Mouse (Mus musculus) lung, adult 2 months (tissue): ENCODE data around the gene Ifngr2. TPM values are rescaled to one million over a fixed set of nuclear protein-coding genes. Genes with fewer than 3 reads are reported as not detected.
A peak's percentile ranks its signal among the peaks of the same experiment; 100 is the strongest.

Source experiments
- DNase-seq: peaks from one replicate; pipeline ENCODE4 v3.0.0; 2022
- H3K4me1 ChIP-seq: fragments of 200-500 bp; 2 replicates; pipeline ENCODE4 v1.6.1; 2011; ENCODE audit warnings: low read length; ENCODE audit not compliant: control insufficient read depth, insufficient read depth
- H3K4me3 ChIP-seq: fragments of 200-500 bp; replicated peaks from 2 replicates; pipeline ENCODE3; 2011; ENCODE audit warnings: low read depth, mild to moderate bottlenecking, control low read depth, low read length; ENCODE audit errors: extremely low read depth
- CTCF ChIP-seq: fragments of 200-500 bp; IDR thresholded peaks from 2 replicates; pipeline ENCODE4 v1.5.1; 2011; ENCODE audit warnings: mild to moderate bottlenecking, low read length, control low read depth; ENCODE audit not compliant: insufficient read depth
- POLR2A ChIP-seq: fragments of 200-500 bp; IDR thresholded peaks from 2 replicates; pipeline ENCODE4 v1.6.1; 2011; ENCODE audit warnings: low read depth, mild to moderate bottlenecking, control low read depth, low read length, borderline replicate concordance; ENCODE audit errors: extremely low read depth
- WGBS: fragments of 180-500 bp; shearing (Covaris S2); methylation state at CpG from one replicate; pipeline ENCODE4 v1.1.7; 2018; 5-methylcytosine and 5-hydroxymethylcytosine counted together
- polyA plus RNA-seq: library from polyadenylated mRNA; depleted of rRNA; stranded (reverse); fragments of >200 nt; gene quantifications from 2 replicates; pipeline ENCODE4 v1.2.3, GENCODE M21; 2012

The Ifngr2 gene
- polyA plus RNA-seq, 1 experiment = 32.4 TPM

GRCm38 (mm10) chr16:91556659-91557058, 9.8 kb downstream of the Ifngr2 start:
- WGBS = 72% methylated on average over 15 of the region's 15 CpGs
- no peak overlapping the region for H3K4me3 ChIP-seq
- peaks cover 20% of the 10 kb centered on the region for H3K4me1 ChIP-seq
- no peak for DNase-seq
- TF ChIP-seq CTCF = no peak
- TF ChIP-seq POLR2A = no peak

GRCm38 (mm10) chr16:91557214-91557613, 10.3 kb downstream of the Ifngr2 start:
- H3K4me3 ChIP-seq = no peak overlapping the region
- WGBS = 90% methylated on average over 7 of the region's 7 CpGs
- H3K4me1 ChIP-seq = peaks cover 17% of the 10 kb centered on the region
- TF ChIP-seq POLR2A (no peak), CTCF (no peak)
- no peak for DNase-seq

GRCm38 (mm10) chr16:91557693-91558092, 10.8 kb downstream of the Ifngr2 start:
- TF ChIP-seq POLR2A (no peak), CTCF (no peak)
- 60% methylated on average over 15 of the region's 15 CpGs for WGBS
- Histone ChIP-seq H3K4me3 (no peak overlapping the region), H3K4me1 (peaks cover 15% of the 10 kb centered on the region)
- DNase-seq = no peak

GRCm38 (mm10) chr16:91561099-91561498, 14.2 kb downstream of the Ifngr2 start:
- DNase-seq = no peak
- no peak overlapping the region for H3K4me3 ChIP-seq
- H3K4me1 ChIP-seq = no peaks in the 10 kb centered on the region
- TF ChIP-seq POLR2A = no peak
- peak; percentile 79 for TF ChIP-seq CTCF
- WGBS = 48% methylated on average over 9 of the region's 9 CpGs

- TF ChIP-seq CTCF (no peak), POLR2A (no peak)
- 82% methylated on average over 38 of the region's 38 CpGs for WGBS
- Histone ChIP-seq H3K4me1 (no peaks in the 10 kb centered on the region), H3K4me3 (no peak overlapping the region)
- DNase-seq = no peak
Observed at GRCm38 (mm10) chr16:91561541-91562457, 14.9 kb downstream of the Ifngr2 start.

GRCm38 (mm10) chr16:91564580-91565291, 17.9 kb downstream of the Ifngr2 start:
- 75% methylated on average over 4 of the region's 4 CpGs for WGBS
- DNase-seq = no peak
- no peak overlapping the region for H3K4me3 ChIP-seq

GRCm38 (mm10) chr16:91565292-91565951, 18.6 kb downstream of the Ifngr2 start:
- Histone ChIP-seq H3K4me1 (no peaks in the 10 kb centered on the region), H3K4me3 (no peak overlapping the region)
- 50% methylated on average over 9 of the region's 9 CpGs for WGBS
- no peak for TF ChIP-seq POLR2A
- no peak for TF ChIP-seq CTCF
- DNase-seq = no peak

More at GRCm38 (mm10) chr16:91564580-91565291, 17.9 kb downstream of the Ifngr2 start:
- TF ChIP-seq POLR2A (no peak), CTCF (no peak)
- H3K4me1 ChIP-seq = no peaks in the 10 kb centered on the region

- TF ChIP-seq CTCF (no peak), POLR2A (no peak)
- H3K4me3 ChIP-seq = no peak overlapping the region
- H3K4me1 ChIP-seq = no peaks in the 10 kb centered on the region
- 83% methylated on average over 7 of the region's 7 CpGs for WGBS
- DNase-seq = no peak
Observed at GRCm38 (mm10) chr16:91566002-91566401, 19.1 kb downstream of the Ifngr2 start.

GRCm38 (mm10) chr16:91568960-91569359, 22.1 kb downstream of the Ifngr2 start:
- no peak for DNase-seq
- WGBS = 83% methylated on average over 10 of the region's 10 CpGs
- no peak overlapping the region for H3K4me3 ChIP-seq

More at GRCm38 (mm10) chr16:91568960-91569359, 22.1 kb downstream of the Ifngr2 start:
- no peaks in the 10 kb centered on the region for H3K4me1 ChIP-seq
- no peak for TF ChIP-seq POLR2A
- no peak for TF ChIP-seq CTCF
